Mouse (Mus musculus) CH12.LX (cell line): ENCODE results near the gene Dcbld1. TPM values are rescaled to one million over a fixed set of nuclear protein-coding genes. Genes with fewer than 3 reads are reported as not detected.

Experiments
- DNase-seq: peaks from one replicate; pipeline ENCODE4 v3.0.0-alpha.2; 2013; ENCODE audit errors: extremely low read depth
- H3K27ac ChIP-seq: 2 replicates; pipeline ENCODE4 v1.5.1; 2012; ENCODE audit warnings: low read depth, mild to moderate bottlenecking, control low read depth, moderate library complexity; ENCODE audit not compliant: insufficient read depth
- H3K27me3 ChIP-seq: replicated peaks from 2 replicates; pipeline ENCODE3; 2012; ENCODE audit warnings: inconsistent platforms
- H3K36me3 ChIP-seq, 2 experiments: replicated peaks in 1 of 2; 2 replicates each; pipeline versions ENCODE3 to v1.6.1; 2012; ENCODE audit warnings: inconsistent platforms in 1 of 2, low read length in 1 of 2, mild to moderate bottlenecking in 1 of 2, mixed read lengths in 1 of 2, moderate library complexity in 1 of 2; ENCODE audit not compliant: control insufficient read depth in 1 of 2, insufficient read depth in 1 of 2
- H3K4me1 ChIP-seq, 2 experiments: 2 replicates each; pipeline ENCODE4 v1.6.1; 2012; ENCODE audit warnings: inconsistent platforms in 1 of 2, moderate library complexity in 1 of 2; ENCODE audit not compliant: insufficient read depth in 2 of 2, control insufficient read depth in 1 of 2
- H3K4me2 ChIP-seq: 2 replicates; pipeline ENCODE4 v1.6.1; 2012; ENCODE audit warnings: low read depth, mild to moderate bottlenecking, control low read depth; ENCODE audit not compliant: poor library complexity, insufficient read depth, severe bottlenecking
- H3K4me3 ChIP-seq, 3 experiments: fragments of 150-350 bp in 1 of 3; sonication (generic) in 1 of 3; replicated peaks in 1 of 3; 2 replicates each; pipeline versions ENCODE3 to v1.5.1; 2011 to 2012; ENCODE audit warnings: low read depth in 2 of 3, low read length in 2 of 3, mild to moderate bottlenecking in 2 of 3, moderate library complexity in 2 of 3, control low read depth in 1 of 3, improper control_type of control experiment in 1 of 3, inconsistent platforms in 1 of 3, mixed read lengths in 1 of 3; ENCODE audit not compliant: poor library complexity in 1 of 3
- H3K79me2 ChIP-seq: replicated peaks from 2 replicates; pipeline ENCODE4 v1.6.1; 2012; ENCODE audit warnings: mild to moderate bottlenecking, moderate library complexity; ENCODE audit not compliant: control insufficient read depth, poor library complexity, insufficient read depth, severe bottlenecking; ENCODE audit errors: extremely low read depth
- H3K9ac ChIP-seq: 2 replicates; pipeline ENCODE4 v1.6.1; 2012; ENCODE audit warnings: low read depth, mild to moderate bottlenecking, control low read depth, moderate library complexity; ENCODE audit not compliant: insufficient read depth
- H3K9me3 ChIP-seq: replicated peaks from 2 replicates; pipeline ENCODE3; 2012; ENCODE audit warnings: low read length, inconsistent platforms, mixed read lengths
- CHD2 ChIP-seq: IDR thresholded peaks from 2 replicates; pipeline ENCODE4 v1.6.1; 2011; ENCODE audit warnings: low read length, improper control_type of control experiment
- E2F4 ChIP-seq: IDR thresholded peaks from 2 replicates; pipeline ENCODE4 v1.6.1; 2011; ENCODE audit warnings: low read depth, low read length, improper control_type of control experiment; ENCODE audit not compliant: insufficient replicate concordance
- ELF1 ChIP-seq: IDR thresholded peaks from 2 replicates; pipeline ENCODE4 v1.6.1; 2014; ENCODE audit warnings: low read depth, mild to moderate bottlenecking, inconsistent platforms, low read length, improper control_type of control experiment
- ETS1 ChIP-seq: conservative IDR thresholded peaks from 2 replicates; pipeline ENCODE4 v1.6.1; 2012; ENCODE audit warnings: low read depth, mild to moderate bottlenecking, inconsistent platforms, low read length, improper control_type of control experiment, moderate library complexity
- HCFC1 ChIP-seq: IDR thresholded peaks from 2 replicates; pipeline ENCODE4 v1.6.1; 2012; ENCODE audit warnings: low read depth, mild to moderate bottlenecking, inconsistent platforms, low read length, improper control_type of control experiment
- IRF4 ChIP-seq: IDR thresholded peaks from 2 replicates; pipeline ENCODE4 v1.6.1; 2014; ENCODE audit warnings: low read depth, mild to moderate bottlenecking, inconsistent platforms, low read length, improper control_type of control experiment
- JUND ChIP-seq: conservative IDR thresholded peaks from 2 replicates; pipeline ENCODE4 v1.6.1; 2011; ENCODE audit warnings: low read depth, low read length, improper control_type of control experiment
- KAT2A ChIP-seq: IDR thresholded peaks from 2 replicates; pipeline ENCODE4 v1.6.1; 2012; ENCODE audit warnings: low read length, improper control_type of control experiment, inconsistent platforms; ENCODE audit not compliant: insufficient replicate concordance
- MAFK ChIP-seq: IDR thresholded peaks from 2 replicates; pipeline ENCODE4 v1.6.1; 2011; ENCODE audit warnings: low read length, improper control_type of control experiment; ENCODE audit not compliant: insufficient replicate concordance
- MXI1 ChIP-seq: IDR thresholded peaks from 2 replicates; pipeline ENCODE4 v1.6.1; 2011; ENCODE audit warnings: mild to moderate bottlenecking, low read depth, low read length, improper control_type of control experiment
- NRF1 ChIP-seq: IDR thresholded peaks from 2 replicates; pipeline ENCODE4 v1.6.1; 2014; ENCODE audit warnings: low read depth, mild to moderate bottlenecking, inconsistent platforms, low read length, improper control_type of control experiment, moderate library complexity
- POLR2AphosphoS2 ChIP-seq: IDR thresholded peaks from 2 replicates; pipeline ENCODE4 v1.6.1; 2011; ENCODE audit warnings: low read depth, low read length, improper control_type of control experiment
- RCOR1 ChIP-seq: conservative IDR thresholded peaks from 2 replicates; pipeline ENCODE4 v1.6.1; 2012; ENCODE audit warnings: low read depth, mild to moderate bottlenecking, inconsistent platforms, low read length, improper control_type of control experiment
- SMC3 ChIP-seq: IDR thresholded peaks from 2 replicates; pipeline ENCODE4 v1.6.1; 2011; ENCODE audit warnings: low read depth, low read length, improper control_type of control experiment
- TCF12 ChIP-seq: IDR thresholded peaks from 2 replicates; pipeline ENCODE4 v1.6.1; 2014; ENCODE audit warnings: low read depth, mild to moderate bottlenecking, inconsistent platforms, low read length, improper control_type of control experiment
- UBTF ChIP-seq: IDR thresholded peaks from 2 replicates; pipeline ENCODE4 v1.6.1; 2012; ENCODE audit warnings: low read depth, mild to moderate bottlenecking, inconsistent platforms, low read length, improper control_type of control experiment, moderate library complexity
- ZKSCAN1 ChIP-seq: IDR thresholded peaks from 2 replicates; pipeline ENCODE4 v1.6.1; 2012; ENCODE audit warnings: low read depth, inconsistent platforms, low read length, improper control_type of control experiment, borderline replicate concordance
- ZMIZ1 ChIP-seq: IDR thresholded peaks from 2 replicates; pipeline ENCODE4 v1.6.1; 2012; ENCODE audit warnings: low read depth, mild to moderate bottlenecking, inconsistent platforms, low read length, improper control_type of control experiment
- dilution Hi-C: fragments of 300-500 bp; cut with MboI; formaldehyde crosslinking; loops from 2 replicates; pipeline ENCODE4 v1.14.3; 2020; ENCODE audit warnings: low sequenced_read_pairs; ENCODE audit not compliant: extremely low pct_unique_long_range_greater_than_20kb, extremely low pct_ligation_motif_present
- in situ Hi-C: fragments of 300-500 bp; cut with MboI; formaldehyde crosslinking; loops from 3 replicates; pipeline ENCODE4 v1.14.3; 2019; ENCODE audit warnings: low sequenced_read_pairs, low pct_ligation_motif_present, low pct_unique_long_range_greater_than_20kb, mixed read lengths
- polyA plus RNA-seq: library from polyadenylated mRNA; unstranded; fragments of >175 nt; gene quantifications from 2 replicates; pipeline ENCODE4 v1.2.1, GENCODE M21; 2012; ENCODE audit warnings: low read depth; ENCODE audit not compliant: insufficient read length
- total RNA-seq, 2 experiments: library from RNA; depleted of rRNA; stranded (reverse); fragments of 300-350 nt in 1 of 2; fragments of >200 nt in 1 of 2; gene quantifications; 2 replicates each; pipeline ENCODE4 v1.2.3; 2012 to 2014

Gene Dcbld1
- total and polyA plus RNA-seq, 3 experiments = 0.93 to 3.5 (median 2.7) TPM

GRCm38 (mm10) chr10:52301766-52302165 lies 68.3 kb downstream of the Dcbld1 start:
- H3K9ac ChIP-seq = no peak overlapping the region
- DNase-seq = no peak
- dilution Hi-C loops (no loop called here), in situ Hi-C loops (no loop called here)
- no peak overlapping the region for H3K4me3 ChIP-seq
- H3K4me2 ChIP-seq = no peak overlapping the region
- H3K27me3 ChIP-seq = no peaks in the 10 kb centered on the region
- TF ChIP-seq CHD2 (no peak), KAT2A (no peak), IRF4 (no peak), MAFK (no peak), TCF12 (no peak), ELF1 (no peak), HCFC1 (no peak), ZMIZ1 (no peak), E2F4 (no peak), NRF1 (no peak), MXI1 (no peak), POLR2AphosphoS2 (no peak)
- H3K27ac ChIP-seq = no peak overlapping the region
- peaks cover 0 to 2% of the 10 kb centered on the region in 2 experiments for H3K36me3 ChIP-seq
- H3K9me3 ChIP-seq = no peaks in the 10 kb centered on the region
- no peaks in the 10 kb centered on the region for H3K79me2 ChIP-seq
- no peaks in the 10 kb centered on the region for H3K4me1 ChIP-seq

GRCm38 (mm10) chr10:52302271-52302670 lies 68.9 kb downstream of the Dcbld1 start:
- H3K4me3 ChIP-seq = no peak overlapping the region
- no peak overlapping the region for H3K27ac ChIP-seq
- H3K27me3 ChIP-seq = no peaks in the 10 kb centered on the region
- H3K9me3 ChIP-seq = no peaks in the 10 kb centered on the region
- dilution Hi-C loops = no loop called here
- DNase-seq = no peak
- no peaks in the 10 kb centered on the region for H3K79me2 ChIP-seq
- H3K4me1 ChIP-seq = no peaks in the 10 kb centered on the region
- no peak overlapping the region for H3K4me2 ChIP-seq
- H3K36me3 ChIP-seq = peaks cover 0 to 2% of the 10 kb centered on the region in 2 experiments
- in situ Hi-C loops = no loop called here
- TF ChIP-seq JUND (no peak), UBTF (no peak), ETS1 (no peak), SMC3 (no peak), ZKSCAN1 (no peak), NRF1 (no peak), KAT2A (no peak), CHD2 (no peak), RCOR1 (no peak), ZMIZ1 (no peak)
- no peak overlapping the region for H3K9ac ChIP-seq
